24 mouse cellular contexts compared by ENCODE assay signal in the genomic region with DNA sequence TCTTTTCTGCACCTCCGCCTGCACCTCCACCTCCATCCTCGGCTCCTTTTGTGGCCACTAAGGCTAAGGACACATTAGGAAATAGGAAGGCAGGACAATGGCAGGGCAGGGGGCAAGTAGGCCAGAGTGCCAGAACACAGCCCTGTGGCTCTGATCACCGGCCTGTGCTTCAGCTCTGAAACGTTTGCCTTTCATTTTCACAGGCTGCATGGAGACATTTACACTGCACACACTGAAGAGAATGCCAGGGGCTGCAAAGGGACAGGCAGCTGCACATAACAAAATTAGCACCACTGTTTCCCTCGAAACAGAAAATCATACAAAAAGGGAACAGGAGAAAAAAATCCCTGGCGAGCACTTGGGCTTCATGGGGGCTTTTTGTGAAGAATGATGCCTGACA.
DNase-seq lines count a peak whose midpoint lies in the region; ATAC-seq lines count a peak whose summit lies in the region.
"Had no signal": no experiment of that assay in that cellular context is flagged by ENCODE, and none has a peak within 500 bp of the region (broad histone marks: within the 10 kb centered on the region; RNA-seq: fewer than 3 reads in every experiment).

No protein-coding gene starts in this region.

- H3K36me3 ChIP-seq in forebrain, embryonic 11.5 days (ENCODE audit: control insufficient read depth, insufficient read depth, low read length) = no peaks in the 10 kb centered on the region
- no peaks in the 10 kb centered on the region for H3K36me3 ChIP-seq in forebrain, embryonic 16.5 days (ENCODE audit: control insufficient read depth, insufficient read depth)
- H3K36me3 ChIP-seq in limb, embryonic 12.5 days = no peaks in the 10 kb centered on the region
- H3K36me3 ChIP-seq in limb, embryonic 10.5 days = no peaks in the 10 kb centered on the region
- H3K36me3 ChIP-seq in forebrain, embryonic 15.5 days = no peaks in the 10 kb centered on the region
- no peaks in the 10 kb centered on the region for H3K36me3 ChIP-seq in midbrain, embryonic 16.5 days (ENCODE audit: control insufficient read depth, insufficient read depth, low read length)
- H3K36me3 ChIP-seq: embryonic facial prominence, embryonic 15.5 days; heart, embryonic 13.5 days; intestine, embryonic 15.5 days; kidney, embryonic 15.5 days had no signal

- no peaks in the 10 kb centered on the region for H3K9me3 ChIP-seq in forebrain, embryonic 11.5 days (ENCODE audit: control insufficient read depth, low read length)
- H3K9me3 ChIP-seq in forebrain, embryonic 16.5 days (ENCODE audit: control insufficient read depth, low read length) = no peaks in the 10 kb centered on the region
- no peaks in the 10 kb centered on the region for H3K9me3 ChIP-seq in limb, embryonic 12.5 days
- H3K9me3 ChIP-seq in limb, embryonic 10.5 days (replicated peaks) = no peaks in the 10 kb centered on the region
- no peaks in the 10 kb centered on the region for H3K9me3 ChIP-seq in forebrain, embryonic 15.5 days
- H3K9me3 ChIP-seq in midbrain, embryonic 16.5 days (replicated peaks; ENCODE audit: control insufficient read depth, low read length, poor library complexity, severe bottlenecking) = no peaks in the 10 kb centered on the region
- H3K9me3 ChIP-seq: embryonic facial prominence, embryonic 15.5 days; heart, embryonic 13.5 days; intestine, embryonic 15.5 days; kidney, embryonic 15.5 days; megakaryocyte, embryonic 14.5 days had no signal

- no peak overlapping the region for H3K4me3 ChIP-seq in forebrain, embryonic 11.5 days (ENCODE audit: low read depth, low read length)
- no peak overlapping the region for H3K4me3 ChIP-seq in forebrain, embryonic 16.5 days (replicated peaks; ENCODE audit: low read length)
- H3K4me3 ChIP-seq in limb, embryonic 12.5 days (replicated peaks) = no peak overlapping the region
- H3K4me3 ChIP-seq in limb, embryonic 10.5 days = no peak overlapping the region
- H3K4me3 ChIP-seq in forebrain, embryonic 15.5 days = no peak overlapping the region
- no peak overlapping the region for H3K4me3 ChIP-seq in midbrain, embryonic 16.5 days (ENCODE audit: low read depth, low read length)
- H3K4me3 ChIP-seq: embryonic facial prominence, embryonic 15.5 days; heart, embryonic 13.5 days; intestine, embryonic 15.5 days; kidney, embryonic 15.5 days; megakaryocyte, embryonic 14.5 days had no signal

- DNase-seq in forebrain, embryonic 11.5 days (ENCODE audit: low spot score) = no peak
- no peak for DNase-seq in limb, embryonic 10.5 days (ENCODE audit: low spot score)
- DNase-seq in adrenal gland, postnatal 36 days = no peak
- DNase-seq: cerebellum, adult 11-12 months; cerebellum, postnatal 25 days; embryo, embryonic 11 days; gastrocnemius, postnatal 10 days; heart, adult 18-20 months; liver, postnatal 0 days; lung, postnatal 14 days; right cerebral cortex, postnatal 14 days; spleen, adult 18-20 months; thymus, adult 18-20 months had no signal

- WGBS in forebrain, embryonic 11.5 days = 15% methylated on average over 6 of the region's 6 CpGs
- WGBS in forebrain, embryonic 16.5 days = 16% methylated on average over 6 of the region's 6 CpGs
- WGBS in limb, embryonic 12.5 days = 47% methylated on average over 6 of the region's 6 CpGs
- 60% methylated on average over 6 of the region's 6 CpGs for WGBS in limb, embryonic 10.5 days
- 9% methylated on average over 6 of the region's 6 CpGs for WGBS in forebrain, embryonic 15.5 days
- 22% methylated on average over 6 of the region's 6 CpGs for WGBS in midbrain, embryonic 16.5 days

- no peaks in the 10 kb centered on the region for H3K27me3 ChIP-seq in forebrain, embryonic 11.5 days (ENCODE audit: control insufficient read depth, insufficient read depth, low read length)
- no peaks in the 10 kb centered on the region for H3K27me3 ChIP-seq in forebrain, embryonic 16.5 days (replicated peaks; ENCODE audit: control insufficient read depth, insufficient read depth, low read length)
- H3K27me3 ChIP-seq in limb, embryonic 12.5 days = no peaks in the 10 kb centered on the region
- no peaks in the 10 kb centered on the region for H3K27me3 ChIP-seq in limb, embryonic 10.5 days (ENCODE audit: low read depth, poor library complexity, severe bottlenecking)
- H3K27me3 ChIP-seq in forebrain, embryonic 15.5 days = no peaks in the 10 kb centered on the region
- no peaks in the 10 kb centered on the region for H3K27me3 ChIP-seq in midbrain, embryonic 16.5 days (ENCODE audit: control insufficient read depth, insufficient read depth, low read depth, low read length)
- H3K27me3 ChIP-seq: CH12.LX; embryonic facial prominence, embryonic 15.5 days; heart, embryonic 13.5 days; intestine, embryonic 15.5 days; kidney, embryonic 15.5 days had no signal

- H3K27ac ChIP-seq in forebrain, embryonic 11.5 days (ENCODE audit: low read depth, low read length) = peak overlapping the region; percentile 50; the same call in 1 of the 2 replicates
- no peak overlapping the region for H3K27ac ChIP-seq in forebrain, embryonic 16.5 days (ENCODE audit: low read length)
- H3K27ac ChIP-seq in limb, embryonic 12.5 days = 0 out of 2 replicates have a peak overlapping the region, but pooled peaks have one; percentile 31
- no peak overlapping the region for H3K27ac ChIP-seq in limb, embryonic 10.5 days
- peak overlapping the region; percentile 42; the same call in 1 of the 2 replicates for H3K27ac ChIP-seq in forebrain, embryonic 15.5 days (replicated peaks)
- H3K27ac ChIP-seq in midbrain, embryonic 16.5 days (ENCODE audit: low read length) = peak overlapping the region; percentile 43
- H3K27ac ChIP-seq: embryonic facial prominence, embryonic 15.5 days; heart, embryonic 13.5 days; intestine, embryonic 15.5 days; kidney, embryonic 15.5 days had no signal

- no peak overlapping the region; the same call in 1 of the 2 replicates for H3K9ac ChIP-seq in forebrain, embryonic 11.5 days (ENCODE audit: low read length)
- H3K9ac ChIP-seq in forebrain, embryonic 16.5 days (replicated peaks; ENCODE audit: low read depth, low read length) = no peak overlapping the region
- H3K9ac ChIP-seq in limb, embryonic 12.5 days (replicated peaks) = no peak overlapping the region; the same call in 1 of the 2 replicates
- no peak overlapping the region for H3K9ac ChIP-seq in forebrain, embryonic 15.5 days (replicated peaks)
- no peak overlapping the region for H3K9ac ChIP-seq in midbrain, embryonic 16.5 days (ENCODE audit: low read depth, low read length)
- H3K9ac ChIP-seq: embryonic facial prominence, embryonic 15.5 days; heart, embryonic 13.5 days; intestine, embryonic 15.5 days; kidney, embryonic 15.5 days; liver, postnatal 0 days had no signal

- no peak for ATAC-seq in forebrain, embryonic 11.5 days (replicated peaks; ENCODE audit: low FRiP score)
- ATAC-seq in forebrain, embryonic 16.5 days = no peak
- ATAC-seq in limb, embryonic 12.5 days (ENCODE audit: insufficient number of reproducible peaks, insufficient read depth, low FRiP score, low TSS enrichment, low read depth) = no peak
- ATAC-seq in forebrain, embryonic 15.5 days (replicated peaks) = 0 out of 2 replicates have a peak, but pooled peaks have one; percentile 46
- no peak for ATAC-seq in midbrain, embryonic 16.5 days
- no peak for ATAC-seq in CD4-positive, CD25-positive, alpha-beta regulatory T cell, adult 4 months
- ATAC-seq: intestine, embryonic 15.5 days; liver, postnatal 0 days had no signal

- H3K4me1 ChIP-seq in forebrain, embryonic 11.5 days (replicated peaks; ENCODE audit: control insufficient read depth, insufficient read depth, low read length) = peaks cover 6% of the 10 kb centered on the region; the same call in 1 of the 2 replicates
- peaks cover 10% of the 10 kb centered on the region for H3K4me1 ChIP-seq in forebrain, embryonic 16.5 days (replicated peaks; ENCODE audit: control insufficient read depth, insufficient read depth, low read length)
- H3K4me1 ChIP-seq in limb, embryonic 12.5 days (replicated peaks) = peaks cover 6% of the 10 kb centered on the region; the same call in 1 of the 2 replicates
- H3K4me1 ChIP-seq in limb, embryonic 10.5 days = peaks cover 15% of the 10 kb centered on the region
- peaks cover 8% of the 10 kb centered on the region for H3K4me1 ChIP-seq in forebrain, embryonic 15.5 days
- H3K4me1 ChIP-seq in midbrain, embryonic 16.5 days (ENCODE audit: control insufficient read depth, insufficient read depth, low read length) = peaks cover 12% of the 10 kb centered on the region
- H3K4me1 ChIP-seq: embryonic facial prominence, embryonic 15.5 days; intestine, embryonic 15.5 days; kidney, embryonic 15.5 days; megakaryocyte, embryonic 14.5 days had no signal

- H3K4me2 ChIP-seq in forebrain, embryonic 11.5 days (ENCODE audit: low read depth, low read length, severe bottlenecking) = no peak overlapping the region
- H3K4me2 ChIP-seq in forebrain, embryonic 16.5 days (ENCODE audit: low read length) = no peak overlapping the region
- H3K4me2 ChIP-seq in limb, embryonic 12.5 days = no peak overlapping the region
- H3K4me2 ChIP-seq in forebrain, embryonic 15.5 days (replicated peaks) = no peak overlapping the region
- H3K4me2 ChIP-seq in midbrain, embryonic 16.5 days (ENCODE audit: low read length) = no peak overlapping the region
- H3K4me2 ChIP-seq: embryonic facial prominence, embryonic 15.5 days; heart, embryonic 13.5 days; intestine, embryonic 15.5 days; kidney, embryonic 15.5 days had no signal

Comparison
In these comparisons a context has a peak if more than half of its experiments do, and no peak if none do; other contexts are left out.
1. H3K27ac ChIP-seq: peak in forebrain, embryonic 11.5 days (single experiment), limb, embryonic 12.5 days (single experiment), forebrain, embryonic 15.5 days (single experiment) and midbrain, embryonic 16.5 days (single experiment); none in forebrain, embryonic 16.5 days (single experiment) and limb, embryonic 10.5 days (single experiment).